Mouse (Mus musculus) G1E (cell line): ENCODE results near the gene Col4a2. TPM values are rescaled to one million over a fixed set of nuclear protein-coding genes. Genes with fewer than 3 reads are reported as not detected.

Source experiments
- ATAC-seq: 2 replicates; pipeline ENCODE4 v1.8.0; 2016; ENCODE audit warnings: mild to moderate bottlenecking; ENCODE audit not compliant: insufficient number of reproducible peaks, poor library complexity, low FRiP score, severe bottlenecking; ENCODE audit errors: extremely low read depth
- DNase-seq: peaks from one replicate; pipeline ENCODE4 v3.0.0; 2012; ENCODE audit warnings: low spot score
- H3K27me3 ChIP-seq: 2 replicates; pipeline ENCODE4 v1.6.1; 2012; ENCODE audit warnings: mild to moderate bottlenecking, low read length, inconsistent platforms; ENCODE audit not compliant: insufficient read depth
- H3K36me3 ChIP-seq: replicated peaks from 2 replicates; pipeline ENCODE3; 2012; ENCODE audit warnings: mild to moderate bottlenecking, inconsistent platforms
- H3K4me1 ChIP-seq: 2 replicates; pipeline ENCODE4 v1.6.1; 2012; ENCODE audit warnings: low read depth, low read length, inconsistent platforms, mixed read lengths; ENCODE audit not compliant: insufficient read depth
- H3K4me3 ChIP-seq: 2 replicates; pipeline ENCODE4 v1.5.1; 2012; ENCODE audit warnings: low read depth, mild to moderate bottlenecking, inconsistent platforms, low read length, moderate library complexity, mixed read lengths
- H3K9me3 ChIP-seq: replicated peaks from 2 replicates; pipeline ENCODE4 v1.6.1; 2012; ENCODE audit warnings: inconsistent platforms
- CTCF ChIP-seq: IDR thresholded peaks from 2 replicates; pipeline ENCODE4 v1.5.1; 2012; ENCODE audit warnings: low read depth, low read length, inconsistent platforms, mixed read lengths
- GATA1 ChIP-seq: IDR thresholded peaks from 2 replicates; pipeline ENCODE4 v1.6.1; 2012; ENCODE audit warnings: borderline replicate concordance, low read length, inconsistent platforms, mixed read lengths
- GATA2 ChIP-seq: IDR thresholded peaks from 2 replicates; pipeline ENCODE4 v1.6.1; 2012; ENCODE audit warnings: low read depth, low read length, inconsistent platforms, borderline replicate concordance
- POLR2AphosphoS5 ChIP-seq: IDR thresholded peaks from 2 replicates; pipeline ENCODE4 v1.6.1; 2012; ENCODE audit warnings: low read depth, low read length, inconsistent platforms; ENCODE audit not compliant: insufficient replicate concordance
- TAL1 ChIP-seq: conservative IDR thresholded peaks from 2 replicates; pipeline ENCODE4 v1.6.1; 2012; ENCODE audit warnings: low read depth, low read length, inconsistent platforms, mixed read lengths
- polyA plus RNA-seq: library from polyadenylated mRNA; stranded (reverse); fragments of >175 nt; gene quantifications from 2 replicates; pipeline ENCODE4 v1.2.3, GENCODE M21; 2012
- total RNA-seq, 2 experiments: library from RNA; stranded (forward) in 1 of 2; stranded (reverse) in 1 of 2; fragments of 200-1000 nt in 1 of 2; fragments of >200 nt in 1 of 2; fragmentation: Nextera tagmentation in 1 of 2; gene quantifications; 2 replicates each; pipeline ENCODE4 v1.2.3; 2014 to 2017

Gene Col4a2
- total and polyA plus RNA-seq, 3 experiments, result 0.05 TPM; not detected in 2

- TF ChIP-seq CTCF (no peak), POLR2AphosphoS5 (no peak)
- H3K9me3 ChIP-seq, result no peaks in the 10 kb centered on the region
- no peak for DNase-seq
- H3K4me3 ChIP-seq, result no peak overlapping the region
- H3K36me3 ChIP-seq, result no peaks in the 10 kb centered on the region
- no peaks in the 10 kb centered on the region for H3K4me1 ChIP-seq
- ATAC-seq, result no peak
- H3K27me3 ChIP-seq, result peaks cover 13% of the 10 kb centered on the region; the same call in 1 of the 2 replicates
Measured at GRCm38 (mm10) chr8:11344459-11344858, 31.9 kb downstream of the Col4a2 start.

DNA sequence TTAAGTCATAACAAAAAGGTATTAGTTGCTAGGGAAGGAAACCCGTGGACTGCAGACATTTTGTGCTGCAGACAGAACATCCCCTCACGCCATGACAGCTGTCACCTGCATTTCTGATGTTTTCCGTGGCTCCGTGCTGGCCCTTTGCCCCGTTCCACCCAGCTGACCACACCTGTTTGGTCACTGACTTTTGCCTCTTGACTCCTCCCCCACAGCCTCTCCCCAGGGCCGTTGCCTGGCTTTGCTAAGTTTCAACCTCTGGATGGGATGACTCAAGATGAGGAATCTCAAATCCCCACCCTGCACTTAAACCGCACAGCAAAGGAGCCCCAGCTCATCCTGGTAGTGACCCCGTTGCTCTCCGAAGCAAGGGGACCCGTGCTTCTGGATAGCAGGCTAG, 33.6 kb downstream of the Col4a2 start:
- no peak for TF ChIP-seq POLR2AphosphoS5
- DNase-seq (no peak), ATAC-seq (no peak)
- H3K36me3 ChIP-seq, result no peaks in the 10 kb centered on the region
- H3K27me3 ChIP-seq, result peaks cover 7% of the 10 kb centered on the region; the same call in 1 of the 2 replicates
- no peaks in the 10 kb centered on the region for H3K9me3 ChIP-seq
- no peak overlapping the region for H3K4me3 ChIP-seq
- H3K4me1 ChIP-seq, result no peaks in the 10 kb centered on the region

DNA sequence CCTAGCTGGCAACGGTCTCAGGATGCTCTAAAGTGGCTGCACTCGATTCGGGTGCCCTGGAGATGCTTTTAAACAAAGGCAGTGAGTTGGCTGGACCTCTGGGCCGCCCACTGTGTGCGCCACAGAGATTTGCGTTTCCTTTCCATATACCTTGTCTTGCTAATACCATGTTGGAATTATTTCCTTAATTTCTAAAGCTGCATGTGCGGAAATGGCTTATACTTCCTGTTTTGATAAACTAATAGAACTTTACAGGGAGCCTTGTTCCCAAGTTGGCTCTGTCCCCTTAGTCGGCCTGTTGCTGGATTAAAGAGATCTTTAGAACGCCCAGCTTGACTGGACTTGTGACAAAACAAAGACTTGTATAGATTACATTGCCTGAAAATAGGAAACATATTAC, 35.1 kb downstream of the Col4a2 start:
- no peaks in the 10 kb centered on the region for H3K9me3 ChIP-seq
- TF ChIP-seq GATA2 (no peak), GATA1 (no peak), TAL1 (no peak), CTCF (no peak), POLR2AphosphoS5 (no peak)
- H3K27me3 ChIP-seq, result peaks cover 7% of the 10 kb centered on the region; the same call in 1 of the 2 replicates
- no peak overlapping the region for H3K4me3 ChIP-seq
- no peak for DNase-seq
- no peaks in the 10 kb centered on the region for H3K4me1 ChIP-seq
- H3K36me3 ChIP-seq, result no peaks in the 10 kb centered on the region
- ATAC-seq, result no peak

- no peak overlapping the region for H3K4me3 ChIP-seq
- no peak for TF ChIP-seq POLR2AphosphoS5
- no peak for TF ChIP-seq CTCF
- no peak for TF ChIP-seq TAL1
- no peak for TF ChIP-seq GATA1
- no peak for TF ChIP-seq GATA2
- H3K9me3 ChIP-seq, result no peaks in the 10 kb centered on the region
- no peaks in the 10 kb centered on the region for H3K4me1 ChIP-seq
- H3K36me3 ChIP-seq, result no peaks in the 10 kb centered on the region
- ATAC-seq (no peak), DNase-seq (no peak)
- peaks cover 7% of the 10 kb centered on the region; the same call in 1 of the 2 replicates for H3K27me3 ChIP-seq
Measured at GRCm38 (mm10) chr8:11348622-11349021, 36.0 kb downstream of the Col4a2 start.

- DNase-seq, result no peak
- Histone ChIP-seq H3K4me1 (no peaks in the 10 kb centered on the region), H3K9me3 (no peaks in the 10 kb centered on the region), H3K36me3 (no peaks in the 10 kb centered on the region), H3K4me3 (no peak overlapping the region), H3K27me3 (peaks cover 4% of the 10 kb centered on the region; the same call in 1 of the 2 replicates)
- TF ChIP-seq CTCF, result no peak
- no peak for ATAC-seq
Measured at GRCm38 (mm10) chr8:11351355-11351754, 38.8 kb downstream of the Col4a2 start.

- Histone ChIP-seq H3K27me3 (no peaks in the 10 kb centered on the region), H3K4me1 (no peaks in the 10 kb centered on the region), H3K36me3 (no peaks in the 10 kb centered on the region), H3K9me3 (no peaks in the 10 kb centered on the region), H3K4me3 (no peak overlapping the region)
- ATAC-seq, result no peak
- TF ChIP-seq POLR2AphosphoS5 (no peak), CTCF (no peak), GATA2 (no peak), TAL1 (no peak)
- DNase-seq, result no peak
Measured at GRCm38 (mm10) chr8:11352514-11352913, 39.9 kb downstream of the Col4a2 start.

- no peaks in the 10 kb centered on the region for H3K27me3 ChIP-seq
- H3K4me3 ChIP-seq, result no peak overlapping the region
- no peak for TF ChIP-seq GATA1
- no peak for TF ChIP-seq TAL1
- no peak for TF ChIP-seq CTCF
- no peak for TF ChIP-seq GATA2
- DNase-seq, result no peak
- H3K9me3 ChIP-seq, result no peaks in the 10 kb centered on the region
- H3K4me1 ChIP-seq, result no peaks in the 10 kb centered on the region
- ATAC-seq, result no peak
- no peaks in the 10 kb centered on the region for H3K36me3 ChIP-seq
Measured at GRCm38 (mm10) chr8:11354800-11355451, 42.3 kb downstream of the Col4a2 start.
